Mouse (Mus musculus): ENCODE results near the gene Chd8.

- no peak for TF ChIP-seq POLR2A (IDR thresholded peaks at IDR 0.05; ENCODE audit: borderline replicate concordance, control insufficient read depth, low read depth, low read length)
- TF ChIP-seq CTCF (IDR thresholded peaks at IDR 0.05; ENCODE audit: control insufficient read depth, insufficient read depth, low read length): no peak
Measured at GRCm38 (mm10) chr14:52152613-52153012, 105.0 kb downstream of the Chd8 start.

All from bone marrow, adult 2 months (tissue).